Mouse (Mus musculus): ENCODE data around the gene Txndc12. TPM values are rescaled to one million over a fixed set of nuclear protein-coding genes. Genes with fewer than 3 reads are reported as not detected.

The Txndc12 gene
- polyA plus RNA-seq, 1 experiment from 2014 or later = 93.1 TPM

GRCm38 (mm10) chr4:108798083-108798830 lies 36.1 kb upstream of the Txndc12 start:
- H3K9ac ChIP-seq (replicated peaks; ENCODE audit: low read depth) = no peak overlapping the region
- H3K27me3 ChIP-seq (replicated peaks; ENCODE audit: insufficient read depth, low read length) = no peaks in the 10 kb centered on the region
- no peaks in the 10 kb centered on the region for H3K36me3 ChIP-seq (ENCODE audit: insufficient read depth, low read length)
- peak; percentile 71 for ATAC-seq
- WGBS = 38% methylated on average over 2 of the region's 2 CpGs
- TF ChIP-seq EP300 (IDR thresholded peaks at IDR 0.05) (no peak), CTCF (IDR thresholded peaks at IDR 0.05) (peak; percentile 82)
- H3K4me1 ChIP-seq (ENCODE audit: insufficient read depth, low read depth, low read length) = no peaks in the 10 kb centered on the region
- no peak overlapping the region for H3K27ac ChIP-seq (ENCODE audit: low read length)
- H3K4me3 ChIP-seq (ENCODE audit: low read depth, low read length) = no peak overlapping the region
- peak; percentile 81 for DNase-seq (ENCODE audit: low spot score)
- no peak overlapping the region for H3K4me2 ChIP-seq (replicated peaks; ENCODE audit: low read depth, low read length)
- no peaks in the 10 kb centered on the region for H3K9me3 ChIP-seq (ENCODE audit: low read length)

- H3K27ac ChIP-seq (ENCODE audit: low read length) = no peak overlapping the region
- 81% methylated on average over 2 of the region's 2 CpGs for WGBS
- no peak for ATAC-seq
- DNase-seq (ENCODE audit: low spot score) = no peak
- H3K27me3 ChIP-seq (replicated peaks; ENCODE audit: insufficient read depth, low read length) = no peaks in the 10 kb centered on the region
- H3K36me3 ChIP-seq (ENCODE audit: insufficient read depth, low read length) = no peaks in the 10 kb centered on the region
- H3K4me3 ChIP-seq (ENCODE audit: low read depth, low read length) = no peak overlapping the region
- H3K4me1 ChIP-seq (ENCODE audit: insufficient read depth, low read depth, low read length) = no peaks in the 10 kb centered on the region
- no peaks in the 10 kb centered on the region for H3K9me3 ChIP-seq (ENCODE audit: low read length)
- TF ChIP-seq EP300 (IDR thresholded peaks at IDR 0.05) (no peak), CTCF (IDR thresholded peaks at IDR 0.05) (no peak)
- no peak overlapping the region for H3K4me2 ChIP-seq (replicated peaks; ENCODE audit: low read depth, low read length)
- H3K9ac ChIP-seq (replicated peaks; ENCODE audit: low read depth) = no peak overlapping the region
These were observed 30.9 kb upstream of the Txndc12 start for GRCm38 (mm10) chr4:108803535-108803934.

GRCm38 (mm10) chr4:108811142-108811541 lies 23.3 kb upstream of the Txndc12 start:
- H3K4me3 ChIP-seq (ENCODE audit: low read depth, low read length) = no peak overlapping the region
- TF ChIP-seq CTCF (IDR thresholded peaks at IDR 0.05) (no peak), EP300 (IDR thresholded peaks at IDR 0.05) (no peak)
- no peaks in the 10 kb centered on the region for H3K4me1 ChIP-seq (ENCODE audit: insufficient read depth, low read depth, low read length)
- DNase-seq (ENCODE audit: low spot score) (no peak), ATAC-seq (no peak)
- no peak overlapping the region for H3K4me2 ChIP-seq (replicated peaks; ENCODE audit: low read depth, low read length)
- no peaks in the 10 kb centered on the region for H3K36me3 ChIP-seq (ENCODE audit: insufficient read depth, low read length)
- H3K27ac ChIP-seq (ENCODE audit: low read length) = no peak overlapping the region
- no peak overlapping the region for H3K9ac ChIP-seq (replicated peaks; ENCODE audit: low read depth)
- 58% methylated on average over 4 of the region's 4 CpGs for WGBS
- H3K27me3 ChIP-seq (replicated peaks; ENCODE audit: insufficient read depth, low read length) = no peaks in the 10 kb centered on the region
- no peaks in the 10 kb centered on the region for H3K9me3 ChIP-seq (ENCODE audit: low read length)

GRCm38 (mm10) chr4:108811550-108811949 lies 22.9 kb upstream of the Txndc12 start:
- H3K27me3 ChIP-seq (replicated peaks; ENCODE audit: insufficient read depth, low read length) = no peaks in the 10 kb centered on the region
- DNase-seq (ENCODE audit: low spot score) (no peak), ATAC-seq (no peak)
- H3K4me2 ChIP-seq (replicated peaks; ENCODE audit: low read depth, low read length) = no peak overlapping the region
- H3K36me3 ChIP-seq (ENCODE audit: insufficient read depth, low read length) = no peaks in the 10 kb centered on the region
- no peak overlapping the region for H3K9ac ChIP-seq (replicated peaks; ENCODE audit: low read depth)
- no peak overlapping the region for H3K27ac ChIP-seq (ENCODE audit: low read length)
- no peaks in the 10 kb centered on the region for H3K9me3 ChIP-seq (ENCODE audit: low read length)
- H3K4me3 ChIP-seq (ENCODE audit: low read depth, low read length) = no peak overlapping the region
- no peaks in the 10 kb centered on the region for H3K4me1 ChIP-seq (ENCODE audit: insufficient read depth, low read depth, low read length)
- TF ChIP-seq CTCF (IDR thresholded peaks at IDR 0.05) (no peak), EP300 (IDR thresholded peaks at IDR 0.05) (no peak)
- WGBS = 71% methylated on average over 6 of the region's 6 CpGs

GRCm38 (mm10) chr4:108825677-108826076 lies 8.7 kb upstream of the Txndc12 start:
- no peaks in the 10 kb centered on the region for H3K27me3 ChIP-seq (replicated peaks; ENCODE audit: insufficient read depth, low read length)
- ATAC-seq (peak; percentile 89), DNase-seq (ENCODE audit: low spot score) (peak; percentile 83)
- H3K36me3 ChIP-seq (ENCODE audit: insufficient read depth, low read length) = no peaks in the 10 kb centered on the region; the same call in 1 of the 2 replicates
- TF ChIP-seq EP300 (IDR thresholded peaks at IDR 0.05) (peak; percentile 50; the same call in 1 of the 2 replicates), CTCF (IDR thresholded peaks at IDR 0.05) (no peak)
- H3K9ac ChIP-seq (replicated peaks; ENCODE audit: low read depth) = no peak overlapping the region
- no peaks in the 10 kb centered on the region for H3K4me1 ChIP-seq (ENCODE audit: insufficient read depth, low read depth, low read length)
- H3K27ac ChIP-seq (ENCODE audit: low read length) = 0 out of 2 replicates have a peak overlapping the region, but pooled peaks have one; percentile 59
- no peak overlapping the region for H3K4me2 ChIP-seq (replicated peaks; ENCODE audit: low read depth, low read length)
- 70% methylated on average over 3 of the region's 3 CpGs for WGBS
- H3K9me3 ChIP-seq (ENCODE audit: low read length) = no peaks in the 10 kb centered on the region
- no peak overlapping the region for H3K4me3 ChIP-seq (ENCODE audit: low read depth, low read length)

- ATAC-seq (no peak), DNase-seq (ENCODE audit: low spot score) (no peak)
- Histone ChIP-seq H3K27ac (ENCODE audit: low read length) (peak overlapping the region; percentile 59), H3K36me3 (ENCODE audit: insufficient read depth, low read length) (no peaks in the 10 kb centered on the region; the same call in 1 of the 2 replicates), H3K27me3 (replicated peaks; ENCODE audit: insufficient read depth, low read length) (no peaks in the 10 kb centered on the region), H3K4me1 (ENCODE audit: insufficient read depth, low read depth, low read length) (no peaks in the 10 kb centered on the region), H3K9me3 (ENCODE audit: low read length) (no peaks in the 10 kb centered on the region), H3K9ac (replicated peaks; ENCODE audit: low read depth) (no peak overlapping the region), H3K4me3 (ENCODE audit: low read depth, low read length) (no peak overlapping the region), H3K4me2 (replicated peaks; ENCODE audit: low read depth, low read length) (no peak overlapping the region)
- TF ChIP-seq CTCF (IDR thresholded peaks at IDR 0.05) (no peak), EP300 (IDR thresholded peaks at IDR 0.05) (no peak)
- WGBS = 54% methylated on average over 1 of the region's 1 CpGs
These were observed 8.3 kb upstream of the Txndc12 start for GRCm38 (mm10) chr4:108826096-108826495.

All from lung, postnatal 0 days (tissue).